Mouse (Mus musculus) cerebellum, adult 2 months (tissue): ENCODE results near the gene Eif5. TPM values are rescaled to one million over a fixed set of nuclear protein-coding genes. Genes with fewer than 3 reads are reported as not detected.

ENCODE experiments used
- DNase-seq, 2 experiments: peaks; one replicate each; pipeline ENCODE4 v3.0.0; 2021
- H3K27ac ChIP-seq: fragments of 200-500 bp; 2 replicates; pipeline ENCODE4 v1.5.1; 2012; ENCODE audit warnings: low read length, control low read depth, inconsistent platforms; ENCODE audit not compliant: insufficient read depth
- H3K27me3 ChIP-seq: fragments of 200-500 bp; 2 replicates; pipeline ENCODE4 v1.6.1; 2012; ENCODE audit warnings: inconsistent platforms, mild to moderate bottlenecking, low read length, moderate library complexity; ENCODE audit not compliant: control insufficient read depth, insufficient read depth
- H3K4me1 ChIP-seq: fragments of 200-500 bp; 2 replicates; pipeline ENCODE4 v1.6.1; 2011; ENCODE audit warnings: low read length; ENCODE audit not compliant: control insufficient read depth, insufficient read depth
- H3K4me3 ChIP-seq: fragments of 200-500 bp; replicated peaks from 2 replicates; pipeline ENCODE3; 2011; ENCODE audit warnings: mild to moderate bottlenecking, low read depth, low read length, control low read depth; ENCODE audit not compliant: insufficient read depth
- CTCF ChIP-seq: fragments of 200-500 bp; IDR thresholded peaks from 2 replicates; pipeline ENCODE4 v1.5.1; 2011; ENCODE audit warnings: low read depth, mild to moderate bottlenecking, control low read depth, low read length, moderate library complexity, borderline replicate concordance; ENCODE audit not compliant: insufficient read depth
- POLR2A ChIP-seq: fragments of 200-500 bp; IDR thresholded peaks from 2 replicates; pipeline ENCODE4 v1.6.1; 2011; ENCODE audit warnings: low read length, control low read depth, borderline replicate concordance; ENCODE audit not compliant: insufficient read depth
- WGBS: fragments of 180-500 bp; shearing (Covaris S2); methylation state at CpG from one replicate; pipeline ENCODE4 v1.1.7; 2018; 5-methylcytosine and 5-hydroxymethylcytosine counted together
- polyA plus RNA-seq: library from polyadenylated mRNA; depleted of rRNA; stranded (reverse); fragments of >200 nt; gene quantifications from 2 replicates; pipeline ENCODE4 v1.2.3, GENCODE M21; 2012

The Eif5 gene
- polyA plus RNA-seq, 1 experiment = 176 TPM

DNA sequence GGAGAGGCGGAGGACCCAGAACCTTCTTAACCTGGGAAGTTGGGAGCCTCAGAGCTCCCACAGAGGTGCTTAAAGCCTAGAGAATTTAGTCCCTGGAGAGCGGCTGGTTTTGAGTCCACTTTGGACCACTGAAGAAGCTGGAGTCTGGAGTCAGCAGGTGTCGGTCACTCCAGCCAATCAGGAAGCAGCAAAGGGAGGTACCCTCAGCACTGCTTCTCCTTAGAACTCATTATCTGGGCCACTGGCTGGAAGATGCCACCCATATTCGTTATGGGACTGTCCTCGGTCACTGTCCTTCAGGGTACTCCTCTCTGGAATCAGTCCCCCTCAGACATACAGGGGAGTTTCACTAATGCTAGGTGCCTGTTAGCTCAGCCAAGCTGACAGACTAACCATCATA lies 21.9 kb upstream of the Eif5 start:
- no peak for TF ChIP-seq CTCF
- no peak for TF ChIP-seq POLR2A
- H3K4me1 ChIP-seq = peaks cover 7% of the 10 kb centered on the region
- WGBS = 89% methylated on average over 5 of the region's 5 CpGs
- no peak for DNase-seq
- no peak overlapping the region for H3K27ac ChIP-seq
- no peaks in the 10 kb centered on the region for H3K27me3 ChIP-seq
- H3K4me3 ChIP-seq = no peak overlapping the region

DNA sequence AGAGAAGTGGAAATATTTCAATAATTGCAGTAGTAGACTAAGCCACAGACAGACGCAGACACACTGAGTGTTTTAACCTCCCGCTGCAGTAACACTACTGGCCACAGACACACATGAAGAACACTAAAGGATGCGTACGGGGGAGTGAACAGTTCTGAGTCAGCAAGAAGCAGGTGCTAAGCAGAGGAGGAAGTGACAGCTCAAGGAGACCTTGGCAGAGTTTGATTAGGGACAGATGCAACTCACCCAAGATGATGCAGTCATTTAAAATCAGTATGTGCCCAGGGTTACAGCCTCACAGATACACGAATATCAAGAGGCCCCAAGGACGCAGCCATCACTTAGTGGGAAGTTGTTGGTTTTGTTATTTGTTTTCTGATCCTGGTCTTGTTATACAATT lies 21.0 kb upstream of the Eif5 start:
- no peak for DNase-seq
- TF ChIP-seq CTCF (no peak), POLR2A (no peak)
- Histone ChIP-seq H3K4me3 (no peak overlapping the region), H3K4me1 (peaks cover 7% of the 10 kb centered on the region), H3K27ac (no peak overlapping the region), H3K27me3 (no peaks in the 10 kb centered on the region)
- WGBS = 82% methylated on average over 6 of the region's 6 CpGs

DNA sequence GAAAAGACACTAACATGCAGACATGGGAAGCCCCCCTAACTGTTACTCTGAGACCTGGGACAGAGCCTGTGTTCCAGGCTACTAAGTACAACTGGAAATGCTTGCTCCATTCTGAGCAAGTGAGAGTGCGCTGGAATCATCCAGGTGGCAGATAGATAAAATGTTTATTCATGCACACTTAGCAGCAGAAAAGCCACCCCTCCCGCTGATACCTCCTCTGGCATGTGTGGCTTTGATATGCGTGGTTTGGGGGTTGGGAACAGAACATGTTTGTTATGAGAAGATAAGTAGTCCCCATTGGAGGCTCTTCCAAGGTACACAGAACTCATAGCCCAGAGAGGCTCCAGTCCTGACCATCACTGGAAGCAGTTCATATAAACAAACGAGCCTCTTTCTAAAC lies 19.9 kb upstream of the Eif5 start:
- 65% methylated on average over 4 of the region's 4 CpGs for WGBS
- no peak for DNase-seq
- no peak overlapping the region for H3K4me3 ChIP-seq
- H3K27me3 ChIP-seq = no peaks in the 10 kb centered on the region
- TF ChIP-seq CTCF (no peak), POLR2A (no peak)
- H3K27ac ChIP-seq = no peak overlapping the region
- H3K4me1 ChIP-seq = peaks cover 7% of the 10 kb centered on the region

DNA sequence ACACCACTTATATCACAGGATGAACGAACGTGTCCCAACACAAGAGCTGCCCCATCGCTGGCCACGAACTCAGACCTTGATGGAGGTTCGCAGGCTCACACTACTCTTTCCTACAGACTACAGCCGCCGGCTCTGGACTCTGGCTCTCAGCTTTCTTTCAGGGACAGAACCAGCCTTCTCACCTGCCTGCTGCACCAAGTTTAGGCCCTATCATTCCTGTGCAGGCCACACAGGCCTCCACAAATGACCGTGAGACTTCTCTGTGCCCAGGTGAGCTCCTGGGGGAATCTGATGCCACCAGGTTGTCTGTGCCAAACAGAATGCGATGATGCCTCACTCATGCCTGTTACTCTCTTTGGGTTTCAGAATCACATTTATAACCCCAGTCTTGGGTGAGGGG lies 19.4 kb upstream of the Eif5 start:
- Histone ChIP-seq H3K27me3 (no peaks in the 10 kb centered on the region), H3K4me3 (no peak overlapping the region), H3K27ac (no peak overlapping the region), H3K4me1 (peaks cover 7% of the 10 kb centered on the region)
- TF ChIP-seq CTCF (no peak), POLR2A (no peak)
- DNase-seq = no peak
- WGBS = 94% methylated on average over 9 of the region's 9 CpGs

DNA sequence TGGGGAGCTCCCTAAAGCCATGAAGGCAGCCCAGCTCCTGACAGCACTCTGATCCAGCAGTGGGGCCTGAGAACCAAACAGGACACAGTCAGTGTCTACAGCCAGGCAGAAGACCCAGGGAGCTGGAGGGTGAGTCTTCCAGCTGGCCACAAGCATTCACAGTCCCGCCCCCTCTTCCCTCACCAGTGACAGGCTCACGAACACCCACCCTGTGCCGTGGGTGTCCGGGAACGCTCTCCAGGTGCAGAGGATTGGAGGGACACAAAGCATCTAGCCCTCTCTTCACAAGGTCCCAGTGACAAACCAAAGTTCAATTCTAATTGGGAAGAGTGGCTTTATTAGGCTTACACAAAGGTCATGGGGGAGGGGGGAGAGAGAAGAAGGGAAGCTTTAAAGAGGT lies 18.0 kb upstream of the Eif5 start:
- no peak overlapping the region for H3K4me3 ChIP-seq
- WGBS = 76% methylated on average over 5 of the region's 5 CpGs
- peaks cover under 1% of the 10 kb centered on the region; the same call in 1 of the 2 replicates for H3K4me1 ChIP-seq
- no peak for TF ChIP-seq POLR2A
- TF ChIP-seq CTCF = no peak
- DNase-seq = no peak
- no peaks in the 10 kb centered on the region for H3K27me3 ChIP-seq
- H3K27ac ChIP-seq = no peak overlapping the region

DNA sequence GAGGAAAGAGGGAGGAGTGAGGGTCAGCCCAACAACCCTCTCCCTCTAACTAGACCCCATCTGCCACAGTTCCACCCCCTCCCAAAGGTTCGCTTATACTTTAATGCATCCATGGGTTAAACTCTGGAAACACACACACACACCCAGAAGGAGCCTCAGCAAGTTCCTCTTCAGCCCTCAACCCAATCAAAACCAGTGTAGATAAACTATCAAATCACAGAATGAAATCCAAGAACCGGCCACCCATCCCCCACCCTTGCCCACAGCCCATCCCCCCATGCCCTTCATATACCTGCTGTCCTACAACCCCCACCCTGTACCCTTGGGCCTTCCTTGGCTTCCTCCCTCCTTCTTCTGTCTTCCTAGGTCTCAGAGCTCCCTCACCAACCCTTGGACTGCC lies 16.8 kb upstream of the Eif5 start:
- Histone ChIP-seq H3K27ac (no peak overlapping the region), H3K4me3 (no peak overlapping the region), H3K27me3 (no peaks in the 10 kb centered on the region), H3K4me1 (no peaks in the 10 kb centered on the region)
- TF ChIP-seq POLR2A (no peak), CTCF (no peak)
- WGBS = 87% methylated on average over 2 of the region's 2 CpGs
- no peak for DNase-seq

DNA sequence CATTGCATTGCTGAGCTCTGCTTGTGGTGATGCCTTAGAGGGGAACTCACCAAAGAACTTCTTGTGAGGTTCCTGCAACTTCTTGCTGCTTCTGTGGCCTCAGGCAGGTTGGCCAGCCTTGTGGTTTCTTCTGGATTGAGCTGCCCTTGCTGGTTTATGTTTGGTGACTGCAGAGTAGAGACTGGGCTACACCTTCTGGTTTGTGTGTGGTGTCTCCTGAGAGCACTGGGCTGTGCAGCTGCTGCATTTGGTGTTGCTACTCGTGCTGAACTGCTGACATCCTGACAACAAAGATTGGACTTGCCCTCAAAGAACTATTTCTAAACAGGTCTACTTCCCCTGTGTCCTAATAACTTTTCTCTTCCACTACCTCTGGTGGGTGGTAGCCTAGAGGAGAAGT lies 13.3 kb upstream of the Eif5 start:
- WGBS = 53% methylated on average over 1 of the region's 1 CpGs
- Histone ChIP-seq H3K4me3 (no peak overlapping the region), H3K27me3 (no peaks in the 10 kb centered on the region), H3K27ac (no peak overlapping the region), H3K4me1 (no peaks in the 10 kb centered on the region)
- DNase-seq = no peak
- TF ChIP-seq CTCF (no peak), POLR2A (no peak)

DNA sequence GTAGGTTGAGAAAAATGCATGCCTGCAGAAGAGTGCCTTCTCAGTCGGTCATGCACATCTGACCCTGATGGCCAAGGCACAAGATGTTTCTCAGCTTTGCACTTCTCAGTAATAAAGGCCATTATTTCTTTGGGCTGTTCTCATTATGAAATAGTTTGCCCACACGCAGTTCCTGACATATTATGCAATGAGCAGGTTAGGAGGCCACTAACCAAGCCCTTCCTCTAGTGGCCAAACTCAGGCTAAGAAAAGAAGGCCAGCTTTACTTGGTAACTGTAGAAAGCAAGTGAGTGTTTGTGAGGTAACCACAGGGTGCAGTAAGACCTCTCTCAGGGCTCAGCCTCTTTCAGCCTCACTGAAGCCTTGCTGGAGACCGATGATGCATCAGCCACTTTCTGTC lies 12.9 kb upstream of the Eif5 start:
- H3K4me3 ChIP-seq = no peak overlapping the region
- no peak overlapping the region for H3K27ac ChIP-seq
- TF ChIP-seq CTCF = no peak
- TF ChIP-seq POLR2A = no peak
- 84% methylated on average over 3 of the region's 3 CpGs for WGBS
- no peaks in the 10 kb centered on the region for H3K4me1 ChIP-seq
- H3K27me3 ChIP-seq = no peaks in the 10 kb centered on the region
- DNase-seq = no peak
